Mouse (Mus musculus) CH12.LX (cell line): ENCODE measurements at regions not wholly inside any gene's neighbourhood (a gene's known extent, or its start where the extent isn't known, plus 50 kb on each side); places are given as distances from the start of the nearest gene placed in this dataset.

ENCODE experiments used
- DNase-seq: peaks from one replicate; pipeline ENCODE4 v3.0.0-alpha.2; 2013; ENCODE audit errors: extremely low read depth
- H3K27ac ChIP-seq: 2 replicates; pipeline ENCODE4 v1.5.1; 2012; ENCODE audit warnings: low read depth, mild to moderate bottlenecking, control low read depth, moderate library complexity; ENCODE audit not compliant: insufficient read depth
- H3K27me3 ChIP-seq: replicated peaks from 2 replicates; pipeline ENCODE3; 2012; ENCODE audit warnings: inconsistent platforms
- H3K36me3 ChIP-seq, 2 experiments: replicated peaks in 1 of 2; 2 replicates each; pipeline versions ENCODE3 to v1.6.1; 2012; ENCODE audit warnings: inconsistent platforms in 1 of 2, low read length in 1 of 2, mild to moderate bottlenecking in 1 of 2, mixed read lengths in 1 of 2, moderate library complexity in 1 of 2; ENCODE audit not compliant: control insufficient read depth in 1 of 2, insufficient read depth in 1 of 2
- H3K4me1 ChIP-seq, 2 experiments: 2 replicates each; pipeline ENCODE4 v1.6.1; 2012; ENCODE audit warnings: inconsistent platforms in 1 of 2, moderate library complexity in 1 of 2; ENCODE audit not compliant: insufficient read depth in 2 of 2, control insufficient read depth in 1 of 2
- H3K4me2 ChIP-seq: 2 replicates; pipeline ENCODE4 v1.6.1; 2012; ENCODE audit warnings: low read depth, mild to moderate bottlenecking, control low read depth; ENCODE audit not compliant: poor library complexity, insufficient read depth, severe bottlenecking
- H3K4me3 ChIP-seq, 3 experiments: fragments of 150-350 bp in 1 of 3; sonication (generic) in 1 of 3; replicated peaks in 1 of 3; 2 replicates each; pipeline versions ENCODE3 to v1.5.1; 2011 to 2012; ENCODE audit warnings: low read depth in 2 of 3, low read length in 2 of 3, mild to moderate bottlenecking in 2 of 3, moderate library complexity in 2 of 3, control low read depth in 1 of 3, improper control_type of control experiment in 1 of 3, inconsistent platforms in 1 of 3, mixed read lengths in 1 of 3; ENCODE audit not compliant: poor library complexity in 1 of 3
- H3K79me2 ChIP-seq: replicated peaks from 2 replicates; pipeline ENCODE4 v1.6.1; 2012; ENCODE audit warnings: mild to moderate bottlenecking, moderate library complexity; ENCODE audit not compliant: control insufficient read depth, poor library complexity, insufficient read depth, severe bottlenecking; ENCODE audit errors: extremely low read depth
- H3K9ac ChIP-seq: 2 replicates; pipeline ENCODE4 v1.6.1; 2012; ENCODE audit warnings: low read depth, mild to moderate bottlenecking, control low read depth, moderate library complexity; ENCODE audit not compliant: insufficient read depth
- H3K9me3 ChIP-seq: replicated peaks from 2 replicates; pipeline ENCODE3; 2012; ENCODE audit warnings: low read length, inconsistent platforms, mixed read lengths
- BHLHE40 ChIP-seq: IDR thresholded peaks from 2 replicates; pipeline ENCODE4 v1.6.1; 2011; ENCODE audit warnings: mild to moderate bottlenecking, low read depth, low read length, improper control_type of control experiment
- CTCF ChIP-seq, 2 experiments: IDR thresholded peaks in 1 of 2; conservative IDR thresholded peaks in 1 of 2; 2 replicates each; pipeline ENCODE4 v1.5.1; 2011 to 2012; ENCODE audit warnings: low read depth in 2 of 2, low read length in 2 of 2, improper control_type of control experiment in 1 of 2, inconsistent platforms in 1 of 2, mild to moderate bottlenecking in 1 of 2, moderate library complexity in 1 of 2
- GABPA ChIP-seq: IDR thresholded peaks from 2 replicates; pipeline ENCODE4 v1.6.1; 2012; ENCODE audit warnings: low read depth, low read length, improper control_type of control experiment, inconsistent platforms; ENCODE audit not compliant: insufficient replicate concordance
- KAT2A ChIP-seq: IDR thresholded peaks from 2 replicates; pipeline ENCODE4 v1.6.1; 2012; ENCODE audit warnings: low read length, improper control_type of control experiment, inconsistent platforms; ENCODE audit not compliant: insufficient replicate concordance
- MXI1 ChIP-seq: IDR thresholded peaks from 2 replicates; pipeline ENCODE4 v1.6.1; 2011; ENCODE audit warnings: mild to moderate bottlenecking, low read depth, low read length, improper control_type of control experiment
- MYC ChIP-seq: IDR thresholded peaks from 2 replicates; pipeline ENCODE4 v1.6.1; 2011; ENCODE audit warnings: low read depth, mild to moderate bottlenecking, improper control_type of control experiment, low read length
- NRF1 ChIP-seq: IDR thresholded peaks from 2 replicates; pipeline ENCODE4 v1.6.1; 2014; ENCODE audit warnings: low read depth, mild to moderate bottlenecking, inconsistent platforms, low read length, improper control_type of control experiment, moderate library complexity
- RCOR1 ChIP-seq: conservative IDR thresholded peaks from 2 replicates; pipeline ENCODE4 v1.6.1; 2012; ENCODE audit warnings: low read depth, mild to moderate bottlenecking, inconsistent platforms, low read length, improper control_type of control experiment
- SMC3 ChIP-seq: IDR thresholded peaks from 2 replicates; pipeline ENCODE4 v1.6.1; 2011; ENCODE audit warnings: low read depth, low read length, improper control_type of control experiment
- TBP ChIP-seq: conservative IDR thresholded peaks from 2 replicates; pipeline ENCODE4 v1.6.1; 2011; ENCODE audit warnings: low read depth, low read length, improper control_type of control experiment
- USF1 ChIP-seq: IDR thresholded peaks from 2 replicates; pipeline ENCODE4 v1.6.1; 2014; ENCODE audit warnings: low read depth, mild to moderate bottlenecking, inconsistent platforms, low read length, improper control_type of control experiment
- dilution Hi-C: fragments of 300-500 bp; cut with MboI; formaldehyde crosslinking; loops from 2 replicates; pipeline ENCODE4 v1.14.3; 2020; ENCODE audit warnings: low sequenced_read_pairs; ENCODE audit not compliant: extremely low pct_unique_long_range_greater_than_20kb, extremely low pct_ligation_motif_present
- in situ Hi-C: fragments of 300-500 bp; cut with MboI; formaldehyde crosslinking; loops from 3 replicates; pipeline ENCODE4 v1.14.3; 2019; ENCODE audit warnings: low sequenced_read_pairs, low pct_ligation_motif_present, low pct_unique_long_range_greater_than_20kb, mixed read lengths

DNA sequence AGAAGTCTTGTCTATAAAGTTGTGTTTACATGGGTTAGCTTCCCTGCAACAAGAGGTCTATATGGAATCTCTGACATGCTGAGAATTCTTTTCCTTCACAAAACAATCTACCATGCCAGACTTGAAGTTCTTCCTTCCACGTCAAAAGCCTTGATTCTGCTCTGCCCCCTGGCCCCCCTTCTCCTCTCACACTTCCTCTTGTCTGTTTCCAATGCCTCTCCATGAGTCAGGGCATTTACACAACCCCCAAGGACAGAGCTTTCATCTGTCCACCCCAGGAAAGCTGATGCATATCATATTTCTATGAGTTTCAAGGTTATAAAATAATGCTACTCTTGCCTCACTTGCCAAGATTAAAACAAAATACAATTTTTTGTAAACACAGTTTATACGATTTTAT, 557.7 kb upstream of the Zwint start:
- in situ Hi-C loops, result no loop called here

DNA sequence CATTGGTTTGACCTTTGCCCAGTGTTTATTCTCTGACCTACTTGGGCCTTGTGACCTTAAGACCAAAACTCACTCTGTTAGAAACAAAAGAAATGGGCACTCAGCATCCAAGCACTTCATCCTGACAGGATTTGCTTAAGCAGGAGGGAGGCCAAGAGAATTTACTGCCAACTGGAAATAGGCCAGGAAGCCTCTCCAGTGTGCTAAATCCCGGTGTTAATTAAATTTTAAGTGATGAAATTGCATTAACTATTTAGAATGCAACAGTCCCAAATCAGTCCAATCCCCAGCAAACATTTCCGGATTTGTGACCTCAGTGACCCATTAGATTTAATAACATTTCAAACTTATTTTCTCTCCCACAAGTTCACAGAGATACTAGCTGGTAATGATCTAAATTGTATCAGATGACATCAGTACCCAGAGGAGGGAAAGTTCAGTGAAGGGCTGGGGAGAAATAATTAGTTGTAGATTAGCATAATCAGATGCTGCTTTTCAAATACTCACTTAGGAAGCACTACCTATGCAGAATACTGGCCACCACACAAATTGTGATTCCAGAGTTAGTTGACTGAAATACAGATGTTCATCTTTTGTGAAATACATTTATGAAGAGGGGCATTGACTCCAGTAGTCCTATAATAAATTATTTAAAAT, 555.4 kb upstream of the Zwint start:
- Histone ChIP-seq H3K27me3 (no peaks in the 10 kb centered on the region), H3K4me3 (no peak overlapping the region)
- DNase-seq, result no peak
- no peak for TF ChIP-seq BHLHE40
- no peak for TF ChIP-seq RCOR1
- TF ChIP-seq KAT2A, result no peak
- no peak for TF ChIP-seq USF1
- TF ChIP-seq GABPA, result no peak
- no peak for TF ChIP-seq TBP
- TF ChIP-seq NRF1, result no peak
- no peak for TF ChIP-seq MXI1
- TF ChIP-seq MYC, result no peak
- TF ChIP-seq, all 38 proteins: peak for 0
- Histone ChIP-seq H3K79me2 (no peaks in the 10 kb centered on the region), H3K4me1 (no peaks in the 10 kb centered on the region), H3K4me2 (no peak overlapping the region), H3K9ac (no peak overlapping the region), H3K36me3 (no peaks in the 10 kb centered on the region), H3K27ac (no peak overlapping the region), H3K9me3 (peaks cover 9% of the 10 kb centered on the region)
- in situ Hi-C loops, result no loop called here
- dilution Hi-C loops, result no loop called here

More for the DNA sequence above, 557.7 kb upstream of the Zwint start:
- H3K9me3 ChIP-seq, result peaks cover 9% of the 10 kb centered on the region
- H3K27ac ChIP-seq, result no peak overlapping the region
- H3K9ac ChIP-seq, result no peak overlapping the region
- no peak overlapping the region for H3K4me3 ChIP-seq
- H3K36me3 ChIP-seq, result no peaks in the 10 kb centered on the region
- no peak for TF ChIP-seq RCOR1
- TF ChIP-seq, all 38 proteins: peak for 0
- Histone ChIP-seq H3K4me2 (no peak overlapping the region), H3K4me1 (no peaks in the 10 kb centered on the region), H3K27me3 (no peaks in the 10 kb centered on the region), H3K79me2 (no peaks in the 10 kb centered on the region)
- dilution Hi-C loops, result no loop called here
- no peak for DNase-seq

DNA sequence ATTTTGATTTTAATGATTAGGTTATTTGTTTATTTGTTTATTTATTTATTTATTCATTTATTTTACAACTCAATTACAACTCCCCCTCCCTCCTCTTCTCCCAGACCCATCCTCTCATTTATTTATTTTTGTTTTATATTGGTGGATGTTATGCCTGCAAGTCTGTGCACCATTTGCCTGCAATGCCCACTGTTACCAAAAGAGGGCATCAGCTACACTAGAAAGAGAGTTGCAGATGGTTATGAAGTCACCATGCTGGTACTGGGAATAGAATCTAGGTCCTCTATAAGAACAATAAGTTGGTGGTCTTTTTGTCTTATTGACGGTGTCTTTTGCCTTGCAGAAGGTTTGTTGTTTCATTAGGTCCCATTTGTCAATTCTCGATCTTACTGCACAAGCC, 535.2 kb upstream of the Zwint start:
- Histone ChIP-seq H3K4me3 (no peak overlapping the region), H3K4me1 (no peaks in the 10 kb centered on the region), H3K36me3 (no peaks in the 10 kb centered on the region), H3K9me3 (peaks cover 14% of the 10 kb centered on the region), H3K79me2 (no peaks in the 10 kb centered on the region), H3K4me2 (no peak overlapping the region), H3K9ac (no peak overlapping the region), H3K27ac (no peak overlapping the region), H3K27me3 (no peaks in the 10 kb centered on the region)
- peak; percentile 2 for DNase-seq
- dilution Hi-C loops (no loop called here), in situ Hi-C loops (no loop called here)
- peak; percentile 16 to 17; a peak in 2 of 4 replicates for TF ChIP-seq CTCF (conservative IDR thresholded peaks at IDR 0.05 in 1 of 2, IDR thresholded peaks at IDR 0.05 in 1 of 2; ENCODE audit: low read depth in 2 of 2, low read length in 2 of 2)
- no peak for TF ChIP-seq MYC
- 0 out of 2 replicates have a peak, but pooled peaks have one; percentile 6 for TF ChIP-seq SMC3
